Mouse (Mus musculus) G1E (cell line): Measurements from ENCODE around the gene Tut1.

Source experiments
- CTCF ChIP-seq: IDR thresholded peaks from 2 replicates; pipeline ENCODE4 v1.5.1; 2012; ENCODE audit warnings: low read depth, low read length, inconsistent platforms, mixed read lengths
- GATA1 ChIP-seq: IDR thresholded peaks from 2 replicates; pipeline ENCODE4 v1.6.1; 2012; ENCODE audit warnings: borderline replicate concordance, low read length, inconsistent platforms, mixed read lengths
- TAL1 ChIP-seq: conservative IDR thresholded peaks from 2 replicates; pipeline ENCODE4 v1.6.1; 2012; ENCODE audit warnings: low read depth, low read length, inconsistent platforms, mixed read lengths

- no peak for TF ChIP-seq GATA1
- no peak for TF ChIP-seq CTCF
- no peak for TF ChIP-seq TAL1
Observed at GRCm38 (mm10) chr19:8984255-8984868, 30.7 kb downstream of the Tut1 start.
